Mouse (Mus musculus) neural tube, embryonic 11.5 days (tissue): ENCODE measurements around the gene Mlph. TPM values are rescaled to one million over a fixed set of nuclear protein-coding genes. Genes with fewer than 3 reads are reported as not detected.

Experiments
- ATAC-seq: fragments of 200-750 bp; cut with Nextera tagmentation; 2 replicates; pipeline ENCODE4 v1.8.0; 2017; ENCODE audit warnings: moderate number of reproducible peaks, mild to moderate bottlenecking, moderate TSS enrichment, moderate library complexity; ENCODE audit not compliant: insufficient read depth, low FRiP score, low TSS enrichment
- DNase-seq: peaks from one replicate; pipeline ENCODE4 v3.0.0-alpha.2; 2015; ENCODE audit warnings: low spot score
- H3K27ac ChIP-seq: fragments of 300-500 bp; sonication (generic); 2 replicates; pipeline ENCODE4 v1.5.1; 2014; ENCODE audit warnings: low read depth, mild to moderate bottlenecking, low read length
- H3K27me3 ChIP-seq: fragments of 300-500 bp; sonication (generic); 2 replicates; pipeline ENCODE4 v1.6.1; 2014; ENCODE audit warnings: mild to moderate bottlenecking, low read length, mixed read lengths; ENCODE audit not compliant: control insufficient read depth, insufficient read depth
- H3K36me3 ChIP-seq: fragments of 300-500 bp; sonication (generic); 2 replicates; pipeline ENCODE4 v1.6.1; 2014; ENCODE audit warnings: mild to moderate bottlenecking, low read length, moderate library complexity, mixed read lengths; ENCODE audit not compliant: control insufficient read depth, insufficient read depth
- H3K4me1 ChIP-seq: fragments of 300-500 bp; sonication (generic); 2 replicates; pipeline ENCODE4 v1.6.1; 2014; ENCODE audit warnings: low read length, mixed read lengths; ENCODE audit not compliant: control insufficient read depth, insufficient read depth
- H3K4me2 ChIP-seq: fragments of 300-500 bp; sonication (generic); 2 replicates; pipeline ENCODE4 v1.6.1; 2014; ENCODE audit warnings: low read depth, mild to moderate bottlenecking, moderate library complexity
- H3K4me3 ChIP-seq: fragments of 300-500 bp; sonication (generic); 2 replicates; pipeline ENCODE4 v1.5.1; 2014; ENCODE audit warnings: low read depth, low read length
- H3K9ac ChIP-seq: fragments of 300-500 bp; sonication (generic); 2 replicates; pipeline ENCODE4 v1.6.1; 2014; ENCODE audit warnings: mild to moderate bottlenecking, low read length
- H3K9me3 ChIP-seq: fragments of 300-500 bp; sonication (generic); 2 replicates; pipeline ENCODE4 v1.6.1; 2016; ENCODE audit warnings: low read length; ENCODE audit not compliant: control insufficient read depth
- WGBS: fragments of 180-500 bp; shearing (Covaris S2); extraction: QIAGEN DNeasy Blood & Tissue Kit; methylation state at CpG from one replicate; pipeline ENCODE4 v1.1.7; 2014; 5-methylcytosine and 5-hydroxymethylcytosine counted together
- polyA plus RNA-seq: library from polyadenylated mRNA; unstranded; fragments of >200 nt; fragmentation: Nextera tagmentation; extraction: Ambion mirVana; gene quantifications from 2 replicates; pipeline ENCODE4 v1.2.1, GENCODE M21; 2014

Gene Mlph
- polyA plus RNA-seq, 1 experiment from 2014 or later = 0.24 TPM

DNA sequence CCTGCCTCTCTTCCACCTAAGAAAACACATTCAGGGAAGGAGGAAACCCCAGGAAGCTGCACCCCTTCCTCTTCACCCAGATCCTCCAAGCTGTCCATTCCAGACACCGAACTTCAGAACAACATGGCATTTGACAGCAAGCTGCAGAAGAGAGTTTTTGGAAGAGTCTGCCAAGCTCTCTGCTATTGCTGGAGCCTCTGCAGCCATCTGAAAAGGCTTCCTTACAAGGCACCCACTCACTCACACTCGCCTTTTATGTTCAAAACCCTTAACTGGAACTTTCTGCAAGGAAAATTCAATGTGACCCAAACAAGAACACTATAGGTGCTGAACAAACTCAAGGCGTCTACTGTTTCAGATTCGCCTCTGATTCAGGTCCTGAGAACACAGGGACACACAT is 53.8 kb downstream of the Mlph start:
- Histone ChIP-seq H3K9ac (no peak overlapping the region), H3K4me3 (no peak overlapping the region), H3K4me1 (peaks cover 4% of the 10 kb centered on the region), H3K27ac (no peak overlapping the region), H3K4me2 (no peak overlapping the region), H3K27me3 (no peaks in the 10 kb centered on the region), H3K36me3 (no peaks in the 10 kb centered on the region), H3K9me3 (no peaks in the 10 kb centered on the region)
- DNase-seq (no peak), ATAC-seq (no peak)
- WGBS = 86% methylated on average over 4 of the region's 4 CpGs

DNA sequence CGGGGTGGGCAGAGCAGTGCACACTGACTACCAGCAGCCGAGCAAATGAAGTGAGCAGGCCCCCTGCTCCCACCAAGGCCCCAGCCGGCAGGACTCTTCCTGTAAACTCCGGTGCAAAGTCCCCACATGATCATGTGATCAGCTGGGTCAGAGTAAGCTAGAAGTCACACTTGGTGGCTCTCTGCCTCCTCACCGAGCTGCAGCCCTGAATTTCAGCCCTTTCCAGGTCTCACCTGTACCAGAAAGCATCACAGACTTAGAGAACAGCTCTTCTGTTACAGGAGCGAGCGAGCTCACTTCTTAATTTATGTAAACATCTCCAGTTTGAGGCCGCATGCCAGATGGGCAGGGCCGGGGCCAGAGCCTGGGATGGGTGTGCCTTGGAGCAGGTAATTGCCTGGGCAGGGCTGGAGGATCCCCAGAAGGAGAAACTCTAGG is 54.5 kb downstream of the Mlph start, which contains the start of gene Rab17:
Gene Rab17, minus strand, starts transcription at position 315 of the 438 bp plus-strand sequence.
- Histone ChIP-seq H3K4me3 (no peak within 1 kb of the TSS), H3K27ac (no peak within 1 kb of the TSS)
- ATAC-seq = no peak

DNA sequence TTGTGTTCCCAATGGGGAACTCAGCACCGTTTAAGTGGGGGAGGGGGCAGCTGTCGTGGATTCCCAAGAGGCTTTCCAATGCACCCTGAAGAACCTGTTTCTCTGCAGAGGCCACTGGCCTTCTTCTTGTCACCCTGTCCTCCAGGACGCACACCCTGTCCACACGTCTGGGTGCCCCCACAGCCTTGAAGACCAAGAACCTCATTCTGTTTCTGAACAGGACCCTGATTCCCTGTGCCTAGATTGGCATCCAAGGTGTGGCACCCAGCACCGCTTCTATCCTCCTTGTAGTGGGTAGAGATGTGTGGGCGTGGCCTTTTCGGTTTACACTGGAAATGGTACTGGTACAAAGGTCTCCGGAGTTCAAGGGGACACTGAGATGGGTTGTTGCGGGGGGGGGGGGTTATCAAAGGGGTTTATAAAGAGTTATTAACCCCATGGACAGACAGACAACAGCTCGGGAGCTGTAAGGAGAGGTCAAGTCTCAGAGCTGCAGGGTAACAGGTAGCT is 55.1 kb downstream of the Mlph start:
- no peaks in the 10 kb centered on the region for H3K9me3 ChIP-seq
- ATAC-seq (no peak), DNase-seq (no peak)
- H3K4me1 ChIP-seq = peaks cover 12% of the 10 kb centered on the region
- no peak overlapping the region for H3K27ac ChIP-seq
- H3K27me3 ChIP-seq = no peaks in the 10 kb centered on the region
- WGBS = 79% methylated on average over 10 of the region's 10 CpGs
- no peak overlapping the region for H3K4me3 ChIP-seq
- H3K36me3 ChIP-seq = no peaks in the 10 kb centered on the region
- H3K9ac ChIP-seq = no peak overlapping the region
- H3K4me2 ChIP-seq = no peak overlapping the region

More for the DNA sequence above, 54.5 kb downstream of the Mlph start, which contains the start of gene Rab17:
- no peak for DNase-seq
- Histone ChIP-seq H3K4me2 (no peak within 1 kb of the TSS), H3K36me3 (no peaks in the 10 kb centered on the region), H3K4me1 (peaks cover 6% of the 10 kb centered on the region), H3K9me3 (no peaks in the 10 kb centered on the region), H3K27me3 (no peaks in the 10 kb centered on the region), H3K9ac (no peak within 1 kb of the TSS)
- 33% methylated on average over 9 of the region's 9 CpGs for WGBS

DNA sequence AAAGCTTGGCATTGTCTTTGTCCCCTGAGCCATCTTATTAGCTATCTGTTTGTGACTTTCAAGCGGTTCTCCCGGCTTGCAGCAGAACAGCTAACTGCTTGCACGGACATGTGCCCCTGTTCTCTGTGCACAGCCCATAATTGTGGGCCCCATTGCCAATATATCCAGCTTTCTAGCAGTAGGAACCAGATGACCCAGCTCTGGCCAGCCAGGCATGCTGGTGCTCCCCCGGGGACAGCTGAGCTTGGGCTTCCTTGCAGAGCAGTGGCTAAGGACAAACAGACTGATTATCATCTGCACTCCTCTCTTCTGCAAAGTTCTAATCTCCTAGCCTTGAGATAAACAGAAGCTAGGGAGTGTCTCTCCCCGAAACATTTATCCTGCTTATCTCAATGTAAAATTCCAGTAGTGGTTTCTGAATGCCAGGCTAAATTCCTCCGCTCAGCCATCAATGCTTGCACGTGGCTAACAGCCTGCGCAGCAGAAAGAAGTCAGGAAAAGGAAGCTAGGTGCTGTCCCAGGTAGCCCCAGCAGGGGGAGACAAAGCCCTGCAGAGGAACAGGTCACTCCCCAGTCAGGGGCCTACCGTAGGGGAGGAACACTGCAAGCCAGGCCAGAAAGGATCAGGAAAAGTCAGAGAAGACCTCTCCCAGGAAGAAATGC is 58.2 kb downstream of the Mlph start:
- H3K9ac ChIP-seq = no peak overlapping the region; the same call in 1 of the 2 replicates
- H3K27me3 ChIP-seq = no peaks in the 10 kb centered on the region
- H3K36me3 ChIP-seq = no peaks in the 10 kb centered on the region
- H3K4me3 ChIP-seq = no peak overlapping the region
- peaks cover 24% of the 10 kb centered on the region for H3K4me1 ChIP-seq
- H3K9me3 ChIP-seq = no peaks in the 10 kb centered on the region
- DNase-seq (peak; percentile 91), ATAC-seq (peak; percentile 43)
- H3K27ac ChIP-seq = no peak overlapping the region
- H3K4me2 ChIP-seq = no peak overlapping the region
- WGBS = 31% methylated on average over 9 of the region's 9 CpGs

DNA sequence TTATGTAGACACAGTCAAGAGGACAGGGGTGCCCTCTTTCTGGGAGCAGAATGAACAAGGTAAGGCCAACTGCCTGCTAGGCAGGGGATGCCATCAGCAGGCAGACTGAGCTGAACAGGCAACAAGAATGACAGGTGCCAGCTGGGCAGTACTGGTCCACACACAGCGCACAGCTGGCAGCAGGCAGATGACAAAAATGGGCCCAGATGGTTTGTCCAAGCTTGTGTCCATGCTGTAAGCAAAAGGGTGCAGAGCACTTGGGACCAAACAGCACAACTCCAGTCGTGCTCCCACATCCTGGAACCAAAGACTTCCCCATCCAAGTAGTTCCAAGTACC is 58.7 kb downstream of the Mlph start:
- Histone ChIP-seq H3K4me3 (no peak overlapping the region), H3K27ac (no peak overlapping the region)

DNA sequence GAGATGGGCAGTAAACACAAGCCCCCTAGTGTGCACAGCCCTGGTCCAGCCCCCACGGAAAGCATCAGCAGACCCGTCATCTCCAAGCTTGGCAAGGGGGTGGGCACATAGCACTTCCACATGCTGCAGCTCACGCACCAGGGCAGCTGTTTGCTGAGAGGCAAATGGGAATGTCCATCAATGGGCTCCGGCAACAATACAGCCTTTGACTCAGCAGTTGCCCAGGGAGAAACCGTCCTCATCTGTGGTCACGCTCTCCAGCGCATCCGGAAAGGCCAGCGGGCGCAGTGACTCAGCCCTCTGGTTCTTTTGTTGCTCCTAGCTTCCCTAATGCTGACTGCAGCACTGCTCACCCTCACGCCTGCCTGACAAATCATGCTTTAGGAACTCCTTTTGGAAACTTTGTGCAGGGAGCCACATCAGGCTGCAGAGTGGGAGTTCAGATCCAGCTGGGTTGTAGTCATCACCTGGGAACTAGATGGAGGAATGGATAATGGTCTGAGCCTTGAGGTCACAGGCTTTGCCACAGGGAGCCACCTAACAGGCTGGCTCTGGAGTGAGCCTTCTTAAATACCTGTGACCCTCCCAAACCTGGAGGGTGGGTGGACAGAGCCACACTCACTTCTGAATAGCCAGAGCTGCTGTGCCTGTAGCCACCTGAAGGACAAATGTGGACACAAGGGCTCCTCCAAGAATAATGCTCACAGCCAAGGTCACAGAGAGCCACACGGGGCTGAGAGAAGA is 60.2 kb downstream of the Mlph start:
- Histone ChIP-seq H3K4me1 (peaks cover 24% of the 10 kb centered on the region), H3K9ac (no peak overlapping the region), H3K4me2 (0 out of 2 replicates have a peak overlapping the region, but pooled peaks have one; percentile 4), H3K9me3 (no peaks in the 10 kb centered on the region), H3K36me3 (no peaks in the 10 kb centered on the region), H3K27ac (peak overlapping the region; percentile 64; the same call in 1 of the 2 replicates), H3K27me3 (no peaks in the 10 kb centered on the region), H3K4me3 (no peak overlapping the region)
- ATAC-seq = peak; percentile 84
- peak; percentile 86 for DNase-seq
- 11% methylated on average over 12 of the region's 12 CpGs for WGBS

More for the DNA sequence above, 58.7 kb downstream of the Mlph start:
- no peak overlapping the region; the same call in 1 of the 2 replicates for H3K9ac ChIP-seq
- 94% methylated on average over 2 of the region's 2 CpGs for WGBS
- DNase-seq (no peak), ATAC-seq (peak; percentile 33)
- H3K4me2 ChIP-seq = no peak overlapping the region
- peaks cover 24% of the 10 kb centered on the region for H3K4me1 ChIP-seq
- H3K27me3 ChIP-seq = no peaks in the 10 kb centered on the region
- H3K9me3 ChIP-seq = no peaks in the 10 kb centered on the region
- no peaks in the 10 kb centered on the region for H3K36me3 ChIP-seq

DNA sequence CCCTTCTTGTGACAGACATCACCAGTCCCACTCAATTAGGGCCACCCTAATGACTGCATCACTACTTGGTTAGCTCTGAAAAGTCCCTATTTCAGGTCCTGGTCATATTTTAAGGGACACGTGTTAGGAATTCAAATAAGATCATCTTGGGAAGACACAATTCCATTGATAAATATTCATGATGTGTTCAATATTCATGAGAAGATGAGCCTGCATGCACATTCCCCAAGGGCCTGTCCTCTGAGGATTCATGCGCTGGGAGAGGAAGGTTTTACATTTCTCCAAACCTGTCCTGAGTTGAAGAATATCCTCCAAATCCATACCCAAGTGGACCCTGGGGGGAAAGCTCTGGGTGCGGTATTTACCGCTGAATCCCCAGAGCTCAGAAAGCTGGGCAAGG is 61.1 kb downstream of the Mlph start:
- no peaks in the 10 kb centered on the region for H3K9me3 ChIP-seq
- DNase-seq = no peak
- no peak overlapping the region for H3K9ac ChIP-seq
- H3K4me2 ChIP-seq = no peak overlapping the region
- 0 out of 2 replicates have a peak, but pooled peaks have one; percentile 20 for ATAC-seq
- no peaks in the 10 kb centered on the region for H3K27me3 ChIP-seq
- WGBS = 76% methylated on average over 4 of the region's 4 CpGs
- H3K36me3 ChIP-seq = no peaks in the 10 kb centered on the region
- H3K4me1 ChIP-seq = peaks cover 24% of the 10 kb centered on the region
- no peak overlapping the region for H3K4me3 ChIP-seq
- H3K27ac ChIP-seq = no peak overlapping the region

DNA sequence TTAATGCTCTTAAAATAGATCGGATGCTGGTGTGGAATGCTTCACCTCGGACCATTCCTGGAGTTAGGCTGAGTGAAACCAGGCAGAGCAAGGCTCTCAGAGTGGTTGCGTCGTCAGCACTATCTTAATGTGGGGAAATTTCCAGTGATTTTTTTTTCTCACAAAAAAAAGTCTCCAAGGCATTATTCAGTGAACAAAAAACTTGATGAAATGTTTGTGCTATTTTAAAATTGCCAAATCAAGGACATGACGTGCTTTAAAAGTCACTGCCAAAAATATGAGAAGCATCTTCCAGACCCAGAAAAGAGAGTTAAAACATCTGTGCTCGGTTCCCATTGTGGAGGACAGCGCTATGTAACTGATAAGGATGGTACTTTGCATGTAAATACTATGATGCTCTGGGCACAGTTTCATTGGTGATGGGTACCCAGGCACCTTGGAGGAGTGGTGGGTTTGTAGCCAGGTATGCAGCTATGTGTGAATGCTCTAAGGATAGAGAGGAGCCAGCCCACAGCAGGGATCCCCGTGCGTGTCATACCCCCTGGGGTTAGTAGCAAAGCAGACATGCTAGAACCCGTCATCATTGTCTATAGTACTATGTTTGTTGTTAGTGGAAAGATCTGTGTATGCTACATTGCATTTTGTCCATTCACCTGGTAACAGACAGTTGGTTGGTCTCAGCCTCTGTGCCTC is 65.9 kb downstream of the Mlph start:
- Histone ChIP-seq H3K36me3 (no peaks in the 10 kb centered on the region), H3K4me3 (no peak overlapping the region), H3K4me2 (no peak overlapping the region), H3K27me3 (no peaks in the 10 kb centered on the region), H3K9ac (no peak overlapping the region), H3K27ac (no peak overlapping the region), H3K9me3 (no peaks in the 10 kb centered on the region), H3K4me1 (peaks cover 3% of the 10 kb centered on the region)
- DNase-seq (no peak), ATAC-seq (no peak)
- WGBS = 87% methylated on average over 10 of the region's 10 CpGs
